Mouse (Mus musculus) heart, postnatal 0 days (tissue): ENCODE data around the gene Mst1.

Experiments
- CTCF ChIP-seq: IDR thresholded peaks from 2 replicates; pipeline ENCODE4 v1.5.1; 2016; ENCODE audit warnings: antibody characterized with exemption, control low read depth, low read depth
- EP300 ChIP-seq: IDR thresholded peaks from 2 replicates; pipeline ENCODE4 v1.6.1; 2016; ENCODE audit warnings: antibody characterized with exemption, low read depth

DNA sequence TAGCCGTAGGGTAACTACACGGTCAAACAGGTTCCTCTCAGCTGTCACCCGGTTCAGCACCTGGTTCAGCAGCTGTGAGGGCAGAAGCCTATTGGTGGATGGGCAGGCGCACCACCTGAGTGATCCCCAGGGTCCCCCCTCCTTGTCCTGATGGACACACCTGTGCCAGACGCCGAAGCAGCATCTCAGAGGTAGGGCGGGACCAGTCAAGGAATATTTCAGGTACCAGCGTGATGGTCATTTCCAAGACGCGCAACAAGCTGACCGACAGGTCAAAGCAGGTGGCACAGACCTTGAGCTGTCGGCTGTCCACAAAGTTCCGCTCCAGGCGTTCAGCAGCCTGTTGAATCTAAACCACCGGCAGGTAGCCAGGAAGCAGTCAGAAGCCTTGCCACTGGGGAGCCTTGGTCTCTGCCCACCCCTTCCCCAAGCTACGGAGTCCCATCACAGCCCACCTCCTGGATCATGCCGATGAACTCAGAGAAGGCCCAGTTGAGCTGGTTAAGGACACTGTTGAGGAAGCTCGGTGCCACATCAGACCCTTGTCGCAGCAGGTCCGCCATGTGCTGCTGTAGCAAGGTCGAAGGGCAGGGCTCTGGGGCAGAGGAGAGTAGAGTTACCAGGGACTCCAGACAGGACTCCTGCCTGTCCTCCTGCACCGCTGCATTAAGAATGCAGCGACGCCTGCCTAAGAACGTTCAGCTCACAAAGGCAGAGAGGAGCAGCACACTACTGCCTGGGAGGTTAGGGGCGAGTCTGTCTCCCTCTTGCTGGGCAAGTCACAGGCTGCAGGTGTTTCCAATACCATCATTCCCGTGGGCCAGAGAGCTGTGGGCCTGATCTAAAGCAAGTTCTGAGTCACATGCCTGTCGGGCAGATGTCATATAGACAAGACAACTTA is 23.6 kb upstream of the Mst1 start:
- no peak for TF ChIP-seq CTCF
- TF ChIP-seq EP300, result no peak
